Mouse (Mus musculus) kidney, adult 2 months (tissue): ENCODE data around the gene A930018P22Rik.
"Not testable (repeated sequence)": the region's sequence is repeated elsewhere in the genome, so short reads cannot be mapped to it uniquely, and the experiment has no call there.

Experiments used
- CTCF ChIP-seq: fragments of 200-500 bp; conservative IDR thresholded peaks from 2 replicates; pipeline ENCODE4 v1.5.1; 2011; ENCODE audit warnings: low read depth, mild to moderate bottlenecking, control low read depth, low read length, moderate library complexity, mixed read lengths; ENCODE audit not compliant: insufficient read depth, insufficient read length
- POLR2A ChIP-seq: fragments of 200-500 bp; IDR thresholded peaks from one replicate; pipeline ENCODE4 v1.6.1; 2011; ENCODE audit warnings: low read depth, low read length, control low read depth

DNA sequence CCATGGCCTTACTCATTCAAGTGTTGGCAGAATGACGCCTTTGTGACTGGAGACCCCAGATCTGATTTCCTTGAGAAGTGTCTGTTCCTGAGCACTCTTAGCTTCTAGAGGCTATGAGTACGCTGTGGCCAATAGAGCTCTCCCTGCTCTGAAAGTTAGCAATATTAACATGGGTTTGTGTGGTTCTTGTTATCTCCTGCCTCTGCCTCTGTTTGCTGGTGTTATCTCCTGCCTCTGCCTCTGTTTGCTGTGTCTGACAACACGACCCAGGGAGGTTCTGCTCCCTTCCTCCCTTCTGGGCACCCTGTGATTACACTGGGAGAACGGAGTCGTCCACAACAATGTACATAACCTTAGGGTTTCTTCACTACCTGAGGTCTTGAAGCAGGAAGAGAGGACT is 44.3 kb upstream of the A930018P22Rik start:
- not testable (repeated sequence) for TF ChIP-seq CTCF, POLR2A
